Mouse (Mus musculus): Measurements from ENCODE around the gene Atp1a4.
"Not testable (repeated sequence)": the region's sequence is repeated elsewhere in the genome, so short reads cannot be mapped to it uniquely, and the experiment has no call there.

The Atp1a4 gene

GRCm38 (mm10) chr1:172286740-172287139 is 28.5 kb upstream of the Atp1a4 start:
- in situ Hi-C loops (cut with MboI; ENCODE audit: unreplicated experiment in 2 of 2) = no loop called here

GRCm38 (mm10) chr1:172284221-172284620 is 26.0 kb upstream of the Atp1a4 start:
- in situ Hi-C loops (cut with MboI; ENCODE audit: unreplicated experiment in 2 of 2) = no loop called here

- in situ Hi-C loops (cut with MboI; ENCODE audit: unreplicated experiment in 2 of 2) = no loop called here
Measured at GRCm38 (mm10) chr1:172283073-172283472, 24.9 kb upstream of the Atp1a4 start.

GRCm38 (mm10) chr1:172281522-172282254 is 23.5 kb upstream of the Atp1a4 start:
- in situ Hi-C loops (cut with MboI; ENCODE audit: unreplicated experiment in 2 of 2) = no loop called here

GRCm38 (mm10) chr1:172279768-172280509 is 21.7 kb upstream of the Atp1a4 start:
- in situ Hi-C loops (cut with MboI; ENCODE audit: unreplicated experiment in 2 of 2) = no loop called here

GRCm38 (mm10) chr1:172278328-172278727 is 20.1 kb upstream of the Atp1a4 start:
- in situ Hi-C loops (cut with MboI; ENCODE audit: unreplicated experiment in 2 of 2) = no loop called here

- in situ Hi-C loops (cut with MboI; ENCODE audit: unreplicated experiment in 2 of 2) = no loop called here
Measured at GRCm38 (mm10) chr1:172277172-172277571, 19.0 kb upstream of the Atp1a4 start.

GRCm38 (mm10) chr1:172274547-172274946 is 16.3 kb upstream of the Atp1a4 start:
- in situ Hi-C loops (cut with MboI; ENCODE audit: unreplicated experiment in 2 of 2) = no loop called here

GRCm38 (mm10) chr1:172274116-172274515 is 15.9 kb upstream of the Atp1a4 start:
- in situ Hi-C loops (cut with MboI; ENCODE audit: unreplicated experiment in 2 of 2) = no loop called here

- in situ Hi-C loops (cut with MboI; ENCODE audit: unreplicated experiment in 2 of 2) = no loop called here
Measured at GRCm38 (mm10) chr1:172273386-172273785, 15.2 kb upstream of the Atp1a4 start.

GRCm38 (mm10) chr1:172271765-172272164 is 13.6 kb upstream of the Atp1a4 start:
- in situ Hi-C loops (cut with MboI; ENCODE audit: unreplicated experiment in 2 of 2) = no loop called here

- in situ Hi-C loops (cut with MboI; ENCODE audit: unreplicated experiment in 2 of 2) = no loop called here
Measured at GRCm38 (mm10) chr1:172271208-172271607, 13.0 kb upstream of the Atp1a4 start.

- in situ Hi-C loops (cut with MboI; ENCODE audit: unreplicated experiment in 2 of 2) = no loop called here
Measured at GRCm38 (mm10) chr1:172261477-172262078, 3.4 kb upstream of the Atp1a4 start, which contains the start of gene Igsf8. Gene Igsf8, plus strand, starts transcription at chr1:172261641.

- in situ Hi-C loops (cut with MboI; ENCODE audit: unreplicated experiment in 2 of 2) = no loop called here
Measured at GRCm38 (mm10) chr1:172247679-172248078, 10.5 kb downstream of the Atp1a4 start.

GRCm38 (mm10) chr1:172247216-172247615 is 11.0 kb downstream of the Atp1a4 start:
- in situ Hi-C loops (cut with MboI; ENCODE audit: unreplicated experiment in 2 of 2) = no loop called here

- in situ Hi-C loops (cut with MboI; ENCODE audit: unreplicated experiment in 2 of 2) = not testable (repeated sequence)
Measured at GRCm38 (mm10) chr1:172244645-172245044, 13.6 kb downstream of the Atp1a4 start.

GRCm38 (mm10) chr1:172243547-172244205 is 14.5 kb downstream of the Atp1a4 start:
- in situ Hi-C loops (cut with MboI; ENCODE audit: unreplicated experiment in 2 of 2) = no loop called here

GRCm38 (mm10) chr1:172242401-172242800 is 15.8 kb downstream of the Atp1a4 start:
- in situ Hi-C loops (cut with MboI; ENCODE audit: unreplicated experiment in 2 of 2) = no loop called here

- in situ Hi-C loops (cut with MboI; ENCODE audit: unreplicated experiment in 2 of 2) = no loop called here
Measured at GRCm38 (mm10) chr1:172240945-172241708, 17.1 kb downstream of the Atp1a4 start.

GRCm38 (mm10) chr1:172229215-172229614 is 29.0 kb downstream of the Atp1a4 start:
- in situ Hi-C loops (cut with MboI; ENCODE audit: unreplicated experiment in 2 of 2) = no loop called here
